Mouse (Mus musculus): ENCODE results near the gene Chrne. TPM values are rescaled to one million over a fixed set of nuclear protein-coding genes. Genes with fewer than 3 reads are reported as not detected.

The Chrne gene
- polyA plus RNA-seq, 1 experiment from 2014 or later = 0.37 TPM

- H3K36me3 ChIP-seq = peaks cover 54% of the 10 kb centered on the region
- H3K27ac ChIP-seq (ENCODE audit: poor library complexity, severe bottlenecking) = no peak overlapping the region
- 89% methylated on average over 9 of the region's 9 CpGs for WGBS
These were observed 20.5 kb downstream of the Chrne start for GRCm38 (mm10) chr11:70598451-70598953.

GRCm38 (mm10) chr11:70597301-70597700 is 21.7 kb downstream of the Chrne start:
- H3K36me3 ChIP-seq = peaks cover 43% of the 10 kb centered on the region

More at GRCm38 (mm10) chr11:70598451-70598953, 20.5 kb downstream of the Chrne start:
- no peak overlapping the region for H3K4me2 ChIP-seq
- H3K9ac ChIP-seq = no peak overlapping the region
- ATAC-seq (ENCODE audit: insufficient number of reproducible peaks, low FRiP score) = no peak
- H3K4me3 ChIP-seq = no peak overlapping the region
- H3K9me3 ChIP-seq (replicated peaks) = no peaks in the 10 kb centered on the region
- no peaks in the 10 kb centered on the region for H3K27me3 ChIP-seq (replicated peaks)
- peaks cover 14% of the 10 kb centered on the region for H3K4me1 ChIP-seq (replicated peaks)

GRCm38 (mm10) chr11:70596094-70596493 is 22.9 kb downstream of the Chrne start:
- no peak for ATAC-seq (ENCODE audit: insufficient number of reproducible peaks, low FRiP score)
- H3K4me2 ChIP-seq = no peak overlapping the region
- H3K4me1 ChIP-seq (replicated peaks) = peaks cover 14% of the 10 kb centered on the region
- no peaks in the 10 kb centered on the region for H3K9me3 ChIP-seq (replicated peaks)
- 77% methylated on average over 4 of the region's 4 CpGs for WGBS
- H3K4me3 ChIP-seq = no peak overlapping the region
- H3K36me3 ChIP-seq = peaks cover 32% of the 10 kb centered on the region
- H3K9ac ChIP-seq = no peak overlapping the region
- H3K27me3 ChIP-seq (replicated peaks) = no peaks in the 10 kb centered on the region
- no peak overlapping the region for H3K27ac ChIP-seq (ENCODE audit: poor library complexity, severe bottlenecking)

More at GRCm38 (mm10) chr11:70597301-70597700, 21.7 kb downstream of the Chrne start:
- H3K9ac ChIP-seq = no peak overlapping the region
- no peak overlapping the region for H3K27ac ChIP-seq (ENCODE audit: poor library complexity, severe bottlenecking)
- no peaks in the 10 kb centered on the region for H3K9me3 ChIP-seq (replicated peaks)
- no peak overlapping the region for H3K4me2 ChIP-seq
- peaks cover 14% of the 10 kb centered on the region for H3K4me1 ChIP-seq (replicated peaks)
- H3K4me3 ChIP-seq = no peak overlapping the region
- WGBS = 70% methylated on average over 6 of the region's 6 CpGs
- no peak for ATAC-seq (ENCODE audit: insufficient number of reproducible peaks, low FRiP score)
- H3K27me3 ChIP-seq (replicated peaks) = no peaks in the 10 kb centered on the region

- Histone ChIP-seq H3K27me3 (replicated peaks) (no peaks in the 10 kb centered on the region), H3K4me1 (replicated peaks) (peaks cover 14% of the 10 kb centered on the region), H3K9me3 (replicated peaks) (no peaks in the 10 kb centered on the region), H3K36me3 (peaks cover 32% of the 10 kb centered on the region), H3K9ac (no peak overlapping the region), H3K4me2 (no peak overlapping the region), H3K4me3 (no peak overlapping the region), H3K27ac (ENCODE audit: poor library complexity, severe bottlenecking) (no peak overlapping the region)
- 54% methylated on average over 2 of the region's 2 CpGs for WGBS
- ATAC-seq (ENCODE audit: insufficient number of reproducible peaks, low FRiP score) = no peak
These were observed 23.4 kb downstream of the Chrne start for GRCm38 (mm10) chr11:70595638-70596037.

- peaks cover 25% of the 10 kb centered on the region for H3K36me3 ChIP-seq
- no peak overlapping the region for H3K27ac ChIP-seq (ENCODE audit: poor library complexity, severe bottlenecking)
- no peaks in the 10 kb centered on the region for H3K9me3 ChIP-seq (replicated peaks)
- no peaks in the 10 kb centered on the region for H3K27me3 ChIP-seq (replicated peaks)
- H3K4me2 ChIP-seq = no peak overlapping the region
- WGBS = 71% methylated on average over 15 of the region's 15 CpGs
- no peak for ATAC-seq (ENCODE audit: insufficient number of reproducible peaks, low FRiP score)
- H3K4me3 ChIP-seq = no peak overlapping the region
- H3K9ac ChIP-seq = no peak overlapping the region
- peaks cover 14% of the 10 kb centered on the region for H3K4me1 ChIP-seq (replicated peaks)
These were observed 24.6 kb downstream of the Chrne start for GRCm38 (mm10) chr11:70594253-70594989.

- Histone ChIP-seq H3K4me2 (no peak overlapping the region), H3K4me3 (no peak overlapping the region)
These were observed 27.3 kb downstream of the Chrne start for GRCm38 (mm10) chr11:70591733-70592132.

GRCm38 (mm10) chr11:70586954-70587353 is 32.1 kb downstream of the Chrne start:
- ATAC-seq (ENCODE audit: insufficient number of reproducible peaks, low FRiP score) = no peak

More at GRCm38 (mm10) chr11:70591733-70592132, 27.3 kb downstream of the Chrne start:
- Histone ChIP-seq H3K9me3 (replicated peaks) (no peaks in the 10 kb centered on the region), H3K4me1 (replicated peaks) (peaks cover 14% of the 10 kb centered on the region), H3K9ac (no peak overlapping the region), H3K36me3 (no peaks in the 10 kb centered on the region), H3K27ac (ENCODE audit: poor library complexity, severe bottlenecking) (no peak overlapping the region), H3K27me3 (replicated peaks) (no peaks in the 10 kb centered on the region)
- no peak for ATAC-seq (ENCODE audit: insufficient number of reproducible peaks, low FRiP score)
- WGBS = 91% methylated on average over 1 of the region's 1 CpGs

GRCm38 (mm10) chr11:70586261-70586660 is 32.8 kb downstream of the Chrne start:
- Histone ChIP-seq H3K27ac (ENCODE audit: poor library complexity, severe bottlenecking) (no peak overlapping the region), H3K4me3 (no peak overlapping the region), H3K4me1 (replicated peaks) (peaks cover 27% of the 10 kb centered on the region), H3K9me3 (replicated peaks) (no peaks in the 10 kb centered on the region), H3K4me2 (no peak overlapping the region), H3K36me3 (no peaks in the 10 kb centered on the region), H3K9ac (no peak overlapping the region), H3K27me3 (replicated peaks) (no peaks in the 10 kb centered on the region)
- ATAC-seq (ENCODE audit: insufficient number of reproducible peaks, low FRiP score) = no peak
- WGBS = 78% methylated on average over 3 of the region's 3 CpGs

More at GRCm38 (mm10) chr11:70586954-70587353, 32.1 kb downstream of the Chrne start:
- Histone ChIP-seq H3K9me3 (replicated peaks) (no peaks in the 10 kb centered on the region), H3K4me1 (replicated peaks) (peaks cover 27% of the 10 kb centered on the region), H3K36me3 (no peaks in the 10 kb centered on the region), H3K4me3 (no peak overlapping the region), H3K9ac (no peak overlapping the region), H3K27ac (ENCODE audit: poor library complexity, severe bottlenecking) (no peak overlapping the region), H3K27me3 (replicated peaks) (no peaks in the 10 kb centered on the region), H3K4me2 (no peak overlapping the region)
- 65% methylated on average over 5 of the region's 5 CpGs for WGBS

- no peak for ATAC-seq (ENCODE audit: insufficient number of reproducible peaks, low FRiP score)
- H3K9ac ChIP-seq = no peak overlapping the region
These were observed 33.6 kb downstream of the Chrne start for GRCm38 (mm10) chr11:70585457-70585856.

GRCm38 (mm10) chr11:70583775-70584174 is 35.2 kb downstream of the Chrne start:
- peaks cover 45% of the 10 kb centered on the region for H3K4me1 ChIP-seq (replicated peaks)
- no peak overlapping the region for H3K4me3 ChIP-seq
- peaks cover 6% of the 10 kb centered on the region; the same call in 1 of the 2 replicates for H3K36me3 ChIP-seq
- no peaks in the 10 kb centered on the region for H3K27me3 ChIP-seq (replicated peaks)
- WGBS = 88% methylated on average over 7 of the region's 7 CpGs
- H3K9me3 ChIP-seq (replicated peaks) = no peaks in the 10 kb centered on the region
- H3K9ac ChIP-seq = no peak overlapping the region
- ATAC-seq (ENCODE audit: insufficient number of reproducible peaks, low FRiP score) = no peak
- no peak overlapping the region for H3K4me2 ChIP-seq
- no peak overlapping the region for H3K27ac ChIP-seq (ENCODE audit: poor library complexity, severe bottlenecking)

More at GRCm38 (mm10) chr11:70585457-70585856, 33.6 kb downstream of the Chrne start:
- Histone ChIP-seq H3K9me3 (replicated peaks) (no peaks in the 10 kb centered on the region), H3K27me3 (replicated peaks) (no peaks in the 10 kb centered on the region), H3K36me3 (no peaks in the 10 kb centered on the region), H3K4me1 (replicated peaks) (peaks cover 28% of the 10 kb centered on the region), H3K4me3 (no peak overlapping the region), H3K27ac (ENCODE audit: poor library complexity, severe bottlenecking) (0 out of 2 replicates have a peak overlapping the region, but pooled peaks have one; percentile 2), H3K4me2 (no peak overlapping the region)
- WGBS = 59% methylated on average over 7 of the region's 7 CpGs

GRCm38 (mm10) chr11:70583022-70583714 is 35.8 kb downstream of the Chrne start:
- Histone ChIP-seq H3K9me3 (replicated peaks) (no peaks in the 10 kb centered on the region), H3K4me1 (replicated peaks) (peaks cover 51% of the 10 kb centered on the region), H3K36me3 (peaks cover 6% of the 10 kb centered on the region; the same call in 1 of the 2 replicates), H3K27ac (ENCODE audit: poor library complexity, severe bottlenecking) (no peak overlapping the region), H3K9ac (no peak overlapping the region), H3K4me2 (no peak overlapping the region), H3K4me3 (no peak overlapping the region), H3K27me3 (replicated peaks) (no peaks in the 10 kb centered on the region)
- ATAC-seq (ENCODE audit: insufficient number of reproducible peaks, low FRiP score) = no peak
- WGBS = 52% methylated on average over 6 of the region's 6 CpGs
